Mouse (Mus musculus) regulatory T cell (primary cell): ENCODE results near the gene Platr25.
"Not testable (repeated sequence)": the region's sequence is repeated elsewhere in the genome, so short reads cannot be mapped to it uniquely, and the experiment has no call there.

ENCODE experiments used
- in situ Hi-C: fragments of 300-600 bp; cut with MboI, MseI; formaldehyde crosslinking; loops from one replicate; pipeline ENCODE4 v1.15.1; 2025; ENCODE audit warnings: high pct_unique_total_duplicates

The Platr25 gene

GRCm38 (mm10) chr13:62760432-62761415, at the start of gene Platr25:
Gene Platr25, minus strand, starts transcription at chr13:62760709.
- in situ Hi-C loops = loop anchor here (10.0 kb wide), 1 partner anchor 136 kb away; the partner anchor contains the start of gene 6720489N17Rik

DNA sequence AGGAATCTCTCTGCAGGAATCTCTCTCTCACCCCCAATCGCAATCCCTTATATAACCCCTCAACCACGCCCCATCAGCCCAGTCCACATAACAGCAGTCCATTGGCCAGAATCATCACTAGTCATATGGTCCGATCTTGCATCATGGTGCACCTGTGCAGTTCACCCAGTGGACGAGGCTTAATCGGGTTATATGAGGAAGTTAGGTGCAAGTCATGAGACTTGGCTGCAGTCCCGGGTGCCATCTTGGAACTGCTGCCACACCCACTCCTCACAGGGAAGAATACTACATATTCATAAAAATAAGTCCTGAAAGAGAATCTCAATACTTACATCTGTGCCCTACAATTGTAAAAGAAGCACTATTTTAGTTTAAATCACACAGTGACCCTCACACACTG, 47.5 kb upstream of the Platr25 start:
- in situ Hi-C loops = not testable (repeated sequence)

- in situ Hi-C loops = loop anchor here (5.0 kb wide), 1 partner anchor 99 kb away; no protein-coding TSS in a partner anchor
These were observed 25.6 kb upstream of the Platr25 start for GRCm38 (mm10) chr13:62786135-62786493.

- in situ Hi-C loops = loop anchor here (5.0 kb wide), 1 partner anchor 98 kb away; no protein-coding TSS in a partner anchor
These were observed 25.0 kb upstream of the Platr25 start, which contains the start of gene Gm5141 for GRCm38 (mm10) chr13:62785199-62786134. Gene Gm5141, minus strand, starts transcription at chr13:62785808.

GRCm38 (mm10) chr13:62763806-62764205, 3.3 kb upstream of the Platr25 start:
- in situ Hi-C loops = loop anchor here (10.0 kb wide), 1 partner anchor 139 kb away; the partner anchor contains the start of gene 6720489N17Rik

GRCm38 (mm10) chr13:62733322-62733721, 27.2 kb downstream of the Platr25 start:
- in situ Hi-C loops = no loop called here

GRCm38 (mm10) chr13:62712611-62713010, 47.9 kb downstream of the Platr25 start:
- in situ Hi-C loops = not testable (repeated sequence)

- in situ Hi-C loops = loop anchor here (5.0 kb wide), 1 partner anchor 102 kb away; the partner anchor contains the start of gene Gm5141
These were observed 75.2 kb downstream of the Platr25 start for GRCm38 (mm10) chr13:62685287-62685648.

DNA sequence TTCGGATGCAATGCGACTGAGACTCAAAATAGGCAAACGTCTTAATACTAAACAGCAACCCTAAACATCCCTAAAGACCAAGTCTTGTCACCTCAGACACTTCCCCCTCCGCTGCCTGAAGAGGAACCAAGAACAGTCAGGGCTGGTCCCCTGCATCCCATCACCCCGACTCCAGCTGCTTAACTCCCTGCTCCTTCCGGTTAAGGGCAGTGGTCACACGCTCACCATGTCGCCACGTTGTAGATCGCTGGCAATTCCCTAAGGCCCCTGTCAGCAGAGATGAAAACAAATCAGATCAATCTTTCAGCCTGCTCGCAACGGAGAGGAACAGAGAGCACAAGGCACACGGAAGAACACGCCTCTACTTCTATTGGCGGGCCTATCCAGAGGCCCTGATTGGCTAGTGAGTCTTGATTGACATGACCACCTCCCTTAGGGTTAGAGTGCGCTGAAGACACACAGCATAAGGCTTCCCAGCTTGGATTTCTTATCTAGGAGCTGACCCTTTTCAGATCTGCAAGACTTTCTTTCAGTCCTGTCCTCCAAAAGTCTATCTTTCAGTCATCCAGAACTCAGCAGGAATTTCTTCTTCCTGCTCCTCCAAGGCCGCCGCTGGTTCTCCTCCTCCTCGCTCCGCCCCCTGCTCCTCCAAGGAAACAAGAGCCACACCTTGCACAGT, 75.8 kb downstream of the Platr25 start:
- in situ Hi-C loops = loop anchor here (5.0 kb wide), 1 partner anchor 103 kb away; the partner anchor contains the start of gene Gm5141

DNA sequence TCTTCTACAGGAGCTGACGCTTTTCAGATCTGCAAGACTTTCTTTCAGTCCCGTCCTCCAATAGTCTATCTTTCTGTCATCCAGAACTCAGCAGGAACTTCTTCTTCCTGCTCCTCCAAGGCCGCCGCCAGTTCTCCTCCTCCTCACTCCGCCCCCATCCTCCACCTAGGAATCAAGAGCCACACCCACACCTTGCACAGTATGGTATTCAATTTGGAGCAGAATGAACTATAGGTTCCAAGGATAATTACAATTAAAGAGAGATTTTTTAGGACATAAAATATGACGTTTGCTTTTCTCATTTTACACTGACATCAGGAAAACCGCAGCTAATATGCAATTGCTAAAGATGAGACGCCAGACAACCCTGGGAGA, 107.2 kb downstream of the Platr25 start:
- in situ Hi-C loops = no loop called here

DNA sequence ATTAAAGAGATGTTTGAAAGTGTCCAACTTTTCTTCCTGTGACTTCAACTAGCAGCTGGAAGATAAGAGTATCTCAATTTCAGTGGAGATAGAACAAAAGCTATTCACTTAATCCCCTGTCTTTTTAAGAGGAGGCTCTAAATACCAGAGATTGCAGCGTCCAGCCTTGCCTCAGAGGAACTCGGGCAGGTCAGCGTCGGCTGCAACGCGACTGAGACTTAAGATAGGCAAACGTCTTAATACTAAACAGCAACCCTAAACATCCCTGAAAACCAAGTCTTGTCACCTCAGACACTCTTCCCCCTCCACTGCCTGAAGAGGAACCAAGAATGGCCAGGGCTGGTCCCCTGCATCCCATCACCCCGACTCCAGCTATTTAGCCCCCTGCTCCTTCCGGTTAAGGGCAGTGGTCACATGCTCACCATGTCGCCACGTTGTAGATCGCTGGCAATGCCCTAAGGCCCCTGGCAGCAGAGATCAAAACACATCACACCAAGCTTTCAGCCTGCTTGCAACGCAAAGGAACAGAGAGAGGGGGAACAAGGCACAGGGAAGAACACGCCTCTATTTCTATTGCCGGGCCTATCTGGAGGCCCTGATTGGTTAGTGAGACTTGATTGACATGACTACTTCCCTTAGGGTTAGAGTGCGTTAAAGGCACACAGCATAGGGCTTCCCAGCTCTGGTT, 107.7 kb downstream of the Platr25 start:
- in situ Hi-C loops = not testable (repeated sequence)

DNA sequence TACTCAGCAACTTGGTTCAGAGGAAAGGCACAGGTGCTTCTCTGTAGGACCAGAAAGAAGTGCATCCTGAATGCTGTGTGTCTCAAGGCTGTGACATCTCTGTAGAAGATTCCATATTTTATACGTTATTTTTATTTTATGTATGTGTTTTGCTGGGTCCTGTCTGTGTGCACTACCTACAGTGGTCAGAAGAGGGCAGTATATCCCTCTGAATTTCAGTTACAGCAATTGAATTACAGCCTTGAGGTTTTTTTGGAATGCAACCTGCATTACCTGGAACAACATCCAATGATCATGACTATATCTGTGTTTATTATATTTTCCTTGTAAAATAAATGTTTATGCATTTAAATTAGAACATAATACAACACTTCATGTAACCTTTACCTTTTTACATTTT, 133.4 kb downstream of the Platr25 start:
- in situ Hi-C loops = loop anchor here (10.0 kb wide), 1 partner anchor 138 kb away; the partner anchor contains the start of gene Platr25

- in situ Hi-C loops = loop anchor here (10.0 kb wide), 1 partner anchor 141 kb away; the partner anchor contains the start of gene Platr25
These were observed 136.2 kb downstream of the Platr25 start for GRCm38 (mm10) chr13:62624277-62624665.

DNA sequence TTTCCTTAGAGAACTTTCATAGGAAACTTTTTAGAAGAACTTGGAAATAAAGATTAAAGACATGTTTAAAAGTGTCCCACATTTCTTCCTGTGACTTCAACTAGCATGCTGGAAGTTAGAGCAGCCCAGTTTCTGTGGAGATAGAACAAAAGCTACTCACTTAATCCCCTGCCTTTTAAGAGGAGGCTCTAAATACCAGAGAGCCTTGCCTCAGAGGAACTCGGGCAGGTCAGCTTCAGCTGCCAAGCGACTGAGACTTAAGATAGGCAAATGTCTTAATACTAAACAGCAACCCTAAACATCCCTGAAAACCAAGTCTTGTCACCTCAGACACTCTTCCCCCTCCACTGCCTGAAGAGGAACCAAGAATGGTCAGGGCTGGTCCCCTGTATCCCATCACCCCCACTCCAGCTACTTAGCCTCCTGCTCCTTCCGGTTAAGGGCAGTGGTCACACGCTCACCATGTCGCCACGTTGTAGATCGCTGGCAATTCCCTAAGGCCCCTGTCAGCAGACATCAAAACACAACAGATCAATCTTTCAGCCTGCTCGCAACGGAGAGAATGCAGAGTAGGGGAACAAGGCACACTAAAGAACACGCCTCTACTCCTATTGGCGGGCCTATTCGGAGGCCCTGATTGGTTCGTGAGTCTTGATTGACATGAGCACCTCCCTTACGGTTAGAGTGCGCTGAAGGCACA, 136.8 kb downstream of the Platr25 start, which contains the start of gene 6720489N17Rik:
6720489N17Rik (minus strand) TSS at position 606 of the 700 bp plus-strand sequence.
- in situ Hi-C loops = loop anchor here (10.0 kb wide), 1 partner anchor 141 kb away; the partner anchor contains the start of gene Platr25
